Comparison of ENCODE assay signal across 15 mouse cellular contexts in the genomic region with DNA sequence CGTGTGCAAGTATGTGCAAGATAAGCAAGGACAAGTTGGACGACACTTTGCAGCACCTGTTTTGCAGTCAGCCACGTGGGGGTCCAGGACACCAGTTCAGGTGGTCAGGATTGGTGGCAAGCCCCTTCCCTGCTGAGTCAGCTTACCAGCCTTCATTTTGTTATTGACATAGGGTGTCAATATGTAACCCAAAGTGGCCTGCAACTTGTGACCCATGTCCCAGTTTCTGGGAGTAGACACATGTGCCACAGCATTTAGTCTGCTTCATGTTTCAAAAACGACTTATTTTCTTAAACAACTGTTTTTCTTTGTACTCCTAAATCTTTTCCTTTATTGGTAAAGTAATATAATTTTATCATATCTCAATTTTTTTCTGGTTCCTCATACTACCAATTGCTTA. TPM values are rescaled to one million over a fixed set of nuclear protein-coding genes. Genes with fewer than 3 reads are reported as not detected.
"Had no signal": no experiment of that assay in that cellular context is flagged by ENCODE, and none has a peak within 500 bp of the region (broad histone marks: within the 10 kb centered on the region; RNA-seq: fewer than 3 reads in every experiment).

No protein-coding gene starts in this region.

- H3K4me3 ChIP-seq: neural tube, embryonic 15.5 days; stomach, embryonic 15.5 days had no signal

- H3K9ac ChIP-seq: neural tube, embryonic 15.5 days; stomach, embryonic 15.5 days had no signal

- H3K27ac ChIP-seq: neural tube, embryonic 15.5 days; stomach, embryonic 15.5 days; stomach, postnatal 0 days had no signal

- H3K4me2 ChIP-seq: neural tube, embryonic 15.5 days; stomach, embryonic 15.5 days had no signal

- H3K27me3 ChIP-seq: neural tube, embryonic 15.5 days; stomach, embryonic 15.5 days had no signal

- DNase-seq: retina, postnatal 1 day; right cerebral cortex, adult 18-20 months; right cerebral cortex, postnatal 14 days; right cerebral cortex, postnatal 25 days; right cerebral cortex, postnatal 4 days; spleen, adult 18-20 months; thymus, adult 18-20 months; thymus, adult 2 months; thymus, postnatal 14 days; thymus, postnatal 36 days; thymus, postnatal 4 days had no signal

- H3K9me3 ChIP-seq: neural tube, embryonic 15.5 days; stomach, embryonic 15.5 days had no signal

- H3K4me1 ChIP-seq: neural tube, embryonic 15.5 days; stomach, embryonic 15.5 days had no signal

RNA-seq across cellular contexts. Expression of gene Grik4, which starts 50.4 kb away (rescaled TPM):
- total RNA-seq: neutrophil, adult 5-6 weeks had no signal
